Mouse (Mus musculus): Measurements from ENCODE around the gene Gk. TPM values are rescaled to one million over a fixed set of nuclear protein-coding genes. Genes with fewer than 3 reads are reported as not detected.

Gene Gk
- total and polyA plus RNA-seq, 3 experiments, result 12.9 to 29.6 (median 19.8) TPM

GRCm38 (mm10) chrX:85733228-85733627 lies 43.4 kb downstream of the Gk start:
- no peak for TF ChIP-seq POLR2AphosphoS2 (IDR thresholded peaks at IDR 0.05; ENCODE audit: low read depth, low read length)
- TF ChIP-seq MXI1 (IDR thresholded peaks at IDR 0.05; ENCODE audit: low read depth, low read length), result no peak
- TF ChIP-seq NELFE (IDR thresholded peaks at IDR 0.05; ENCODE audit: low read depth, low read length), result no peak
- TF ChIP-seq MYC (IDR thresholded peaks at IDR 0.05; ENCODE audit: low read depth, low read length), result no peak
- TF ChIP-seq HCFC1 (IDR thresholded peaks at IDR 0.05; ENCODE audit: low read depth, low read length), result no peak
- no peak for TF ChIP-seq JUN (IDR thresholded peaks at IDR 0.05; ENCODE audit: insufficient read depth, low read depth, low read length)
- no peak for TF ChIP-seq MAFK (IDR thresholded peaks at IDR 0.05; ENCODE audit: insufficient replicate concordance, low read length)
- no peak for TF ChIP-seq SIN3A (IDR thresholded peaks at IDR 0.05; ENCODE audit: low read length)
- TF ChIP-seq IRF4 (IDR thresholded peaks at IDR 0.05; ENCODE audit: low read depth, low read length), result no peak
- no peak for TF ChIP-seq RCOR1 (conservative IDR thresholded peaks at IDR 0.05; ENCODE audit: low read depth, low read length)
- TF ChIP-seq MAX (IDR thresholded peaks at IDR 0.05; ENCODE audit: low read length), result no peak
- TF ChIP-seq TBP (conservative IDR thresholded peaks at IDR 0.05; ENCODE audit: low read depth, low read length), result no peak
- TF ChIP-seq ETS1 (conservative IDR thresholded peaks at IDR 0.05; ENCODE audit: low read depth, low read length), result no peak
- no peak for TF ChIP-seq BHLHE40 (IDR thresholded peaks at IDR 0.05; ENCODE audit: low read depth, low read length)
- no peak for TF ChIP-seq UBTF (IDR thresholded peaks at IDR 0.05; ENCODE audit: low read depth, low read length)
- TF ChIP-seq MEF2A (IDR thresholded peaks at IDR 0.05; ENCODE audit: borderline replicate concordance, low read depth, low read length), result no peak
- no peak for TF ChIP-seq CHD2 (IDR thresholded peaks at IDR 0.05; ENCODE audit: low read length)
- no peak for TF ChIP-seq ELF1 (IDR thresholded peaks at IDR 0.05; ENCODE audit: low read depth, low read length)
- no peaks in the 10 kb centered on the region for H3K27me3 ChIP-seq (replicated peaks)
- no peak overlapping the region for H3K4me3 ChIP-seq (replicated peaks in 1 of 3; ENCODE audit: low read depth in 2 of 3, low read length in 2 of 3, poor library complexity in 1 of 3)
- no peak overlapping the region for H3K27ac ChIP-seq (ENCODE audit: insufficient read depth, low read depth)
- H3K4me1 ChIP-seq (ENCODE audit: control insufficient read depth in 1 of 2, insufficient read depth in 2 of 2), result no peaks in the 10 kb centered on the region
- H3K9ac ChIP-seq (ENCODE audit: insufficient read depth, low read depth), result no peak overlapping the region
- no peak overlapping the region for H3K4me2 ChIP-seq (ENCODE audit: insufficient read depth, low read depth, poor library complexity, severe bottlenecking)
- no peaks in the 10 kb centered on the region for H3K79me2 ChIP-seq (replicated peaks; ENCODE audit: control insufficient read depth, extremely low read depth, insufficient read depth, poor library complexity, severe bottlenecking)
- DNase-seq (ENCODE audit: extremely low read depth), result no peak
- dilution Hi-C loops (cut with MboI; ENCODE audit: extremely low pct_ligation_motif_present, extremely low pct_unique_long_range_greater_than_20kb, low sequenced_read_pairs), result no loop called here
- H3K9me3 ChIP-seq (replicated peaks; ENCODE audit: low read length), result no peaks in the 10 kb centered on the region
- in situ Hi-C loops (cut with MboI; ENCODE audit: low pct_ligation_motif_present, low pct_unique_long_range_greater_than_20kb, low sequenced_read_pairs), result no loop called here
- peaks cover 2 to 23% of the 10 kb centered on the region in 2 experiments for H3K36me3 ChIP-seq (replicated peaks in 1 of 2; ENCODE audit: control insufficient read depth in 1 of 2, insufficient read depth in 1 of 2, low read length in 1 of 2)

DNA sequence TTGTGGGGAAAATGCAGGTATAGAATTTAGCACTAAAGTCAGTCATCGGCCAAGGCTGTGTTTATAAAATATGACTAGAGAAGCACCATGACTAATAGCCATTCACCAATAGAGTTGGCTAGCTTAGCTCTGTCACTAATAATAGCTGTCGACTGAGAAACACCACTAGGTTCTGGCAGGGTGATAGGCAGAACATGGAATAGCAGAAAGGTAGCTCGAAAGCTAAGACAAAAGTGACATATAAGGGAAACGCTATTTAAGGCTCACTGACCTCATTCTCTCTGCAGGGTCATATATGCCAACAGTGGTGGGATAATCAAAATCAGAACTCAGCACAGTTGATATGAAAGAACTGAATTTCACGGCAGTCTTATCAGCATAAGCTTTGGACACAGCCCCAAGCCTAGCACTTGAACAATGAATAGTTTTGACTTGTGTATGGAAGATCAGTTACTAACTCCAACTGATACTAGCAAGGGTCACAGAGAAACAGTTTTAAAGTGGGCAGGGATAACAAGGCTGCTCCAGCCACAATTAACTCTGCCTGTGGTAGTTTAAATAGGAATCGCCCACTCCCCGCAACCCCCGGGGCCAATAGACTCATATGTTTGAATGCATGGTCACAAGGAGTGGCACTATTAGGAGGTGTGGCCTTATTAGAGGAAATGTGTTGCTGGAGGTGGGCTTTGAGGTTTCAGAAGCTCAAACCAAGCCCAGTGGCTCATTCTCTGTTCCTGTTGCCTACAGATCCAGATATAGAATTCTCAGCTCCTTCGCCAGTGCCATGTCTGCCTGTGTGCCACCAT lies 45.3 kb downstream of the Gk start:
- Histone ChIP-seq H3K9ac (ENCODE audit: insufficient read depth, low read depth) (no peak overlapping the region), H3K9me3 (replicated peaks; ENCODE audit: low read length) (no peaks in the 10 kb centered on the region), H3K36me3 (replicated peaks in 1 of 2; ENCODE audit: control insufficient read depth in 1 of 2, insufficient read depth in 1 of 2, low read length in 1 of 2) (peaks cover 2 to 20% of the 10 kb centered on the region in 2 experiments), H3K4me2 (ENCODE audit: insufficient read depth, low read depth, poor library complexity, severe bottlenecking) (no peak overlapping the region), H3K79me2 (replicated peaks; ENCODE audit: control insufficient read depth, extremely low read depth, insufficient read depth, poor library complexity, severe bottlenecking) (no peaks in the 10 kb centered on the region), H3K27me3 (replicated peaks) (no peaks in the 10 kb centered on the region), H3K4me1 (ENCODE audit: control insufficient read depth in 1 of 2, insufficient read depth in 2 of 2) (no peaks in the 10 kb centered on the region), H3K4me3 (replicated peaks in 1 of 3; ENCODE audit: low read depth in 2 of 3, low read length in 2 of 3, poor library complexity in 1 of 3) (no peak overlapping the region), H3K27ac (ENCODE audit: insufficient read depth, low read depth) (no peak overlapping the region)
- dilution Hi-C loops (cut with MboI; ENCODE audit: extremely low pct_ligation_motif_present, extremely low pct_unique_long_range_greater_than_20kb, low sequenced_read_pairs), result no loop called here
- DNase-seq (ENCODE audit: extremely low read depth), result no peak
- in situ Hi-C loops (cut with MboI; ENCODE audit: low pct_ligation_motif_present, low pct_unique_long_range_greater_than_20kb, low sequenced_read_pairs), result no loop called here
- TF ChIP-seq GABPA (IDR thresholded peaks at IDR 0.05; ENCODE audit: insufficient replicate concordance, low read depth, low read length), result no peak
- TF ChIP-seq NRF1 (IDR thresholded peaks at IDR 0.05; ENCODE audit: low read depth, low read length), result no peak
- TF ChIP-seq UBTF (IDR thresholded peaks at IDR 0.05; ENCODE audit: low read depth, low read length), result no peak
- TF ChIP-seq POLR2A (IDR thresholded peaks at IDR 0.05; ENCODE audit: low read depth, low read length), result no peak
- no peak for TF ChIP-seq HCFC1 (IDR thresholded peaks at IDR 0.05; ENCODE audit: low read depth, low read length)
- TF ChIP-seq IRF4 (IDR thresholded peaks at IDR 0.05; ENCODE audit: low read depth, low read length), result no peak
- no peak for TF ChIP-seq USF1 (IDR thresholded peaks at IDR 0.05; ENCODE audit: low read depth, low read length)
- TF ChIP-seq TCF12 (IDR thresholded peaks at IDR 0.05; ENCODE audit: low read depth, low read length), result no peak
- TF ChIP-seq MAFK (IDR thresholded peaks at IDR 0.05; ENCODE audit: insufficient replicate concordance, low read length), result no peak
- TF ChIP-seq ZMIZ1 (IDR thresholded peaks at IDR 0.05; ENCODE audit: low read depth, low read length), result no peak
- no peak for TF ChIP-seq CTCF (conservative IDR thresholded peaks at IDR 0.05 in 1 of 2, IDR thresholded peaks at IDR 0.05 in 1 of 2; ENCODE audit: low read depth in 2 of 2, low read length in 2 of 2)
- TF ChIP-seq ETS1 (conservative IDR thresholded peaks at IDR 0.05; ENCODE audit: low read depth, low read length), result no peak
- TF ChIP-seq E2F4 (IDR thresholded peaks at IDR 0.05; ENCODE audit: insufficient replicate concordance, low read depth, low read length), result no peak
- no peak for TF ChIP-seq MXI1 (IDR thresholded peaks at IDR 0.05; ENCODE audit: low read depth, low read length)
- no peak for TF ChIP-seq ZNF384 (IDR thresholded peaks at IDR 0.05; ENCODE audit: low read depth, low read length)
- no peak for TF ChIP-seq JUN (IDR thresholded peaks at IDR 0.05; ENCODE audit: insufficient read depth, low read depth, low read length)
- no peak for TF ChIP-seq SIN3A (IDR thresholded peaks at IDR 0.05; ENCODE audit: low read length)
- TF ChIP-seq MYC (IDR thresholded peaks at IDR 0.05; ENCODE audit: low read depth, low read length), result no peak
- no peak for TF ChIP-seq POLR2AphosphoS2 (IDR thresholded peaks at IDR 0.05; ENCODE audit: low read depth, low read length)
